Mouse (Mus musculus) bone marrow, adult 2 months (tissue): ENCODE data around the gene Gramd1c. TPM values are rescaled to one million over a fixed set of nuclear protein-coding genes. Genes with fewer than 3 reads are reported as not detected.

Source experiments
- H3K27ac ChIP-seq: fragments of 200-500 bp; 2 replicates; pipeline ENCODE4 v1.5.1; 2012; ENCODE audit warnings: low read depth, mild to moderate bottlenecking, control low read depth, inconsistent platforms, low read length; ENCODE audit not compliant: control insufficient read depth, poor library complexity, insufficient read depth
- H3K4me1 ChIP-seq: fragments of 200-500 bp; 2 replicates; pipeline ENCODE4 v1.6.1; 2011; ENCODE audit warnings: low read length; ENCODE audit not compliant: control insufficient read depth, insufficient read depth
- H3K4me3 ChIP-seq: fragments of 200-500 bp; replicated peaks from 2 replicates; pipeline ENCODE3; 2011; ENCODE audit warnings: mild to moderate bottlenecking, low read depth, low read length, control low read depth; ENCODE audit not compliant: control insufficient read depth
- CTCF ChIP-seq: fragments of 200-500 bp; IDR thresholded peaks from 2 replicates; pipeline ENCODE4 v1.5.1; 2011; ENCODE audit warnings: low read length, control low read depth; ENCODE audit not compliant: control insufficient read depth, insufficient read depth
- POLR2A ChIP-seq: fragments of 200-500 bp; IDR thresholded peaks from 2 replicates; pipeline ENCODE4 v1.6.1; 2011; ENCODE audit warnings: low read depth, mild to moderate bottlenecking, control low read depth, low read length, borderline replicate concordance; ENCODE audit not compliant: control insufficient read depth
- WGBS: fragments of 180-500 bp; shearing (Covaris S2); methylation state at CpG from one replicate; pipeline ENCODE4 v1.1.7; 2018; 5-methylcytosine and 5-hydroxymethylcytosine counted together
- polyA plus RNA-seq: library from polyadenylated mRNA; stranded (reverse); fragments of >200 nt; gene quantifications from 2 replicates; pipeline ENCODE4 v1.2.4, GENCODE M21; 2011; ENCODE audit warnings: low replicate concordance; ENCODE audit not compliant: missing spikeins, insufficient read depth, insufficient read length

Gene Gramd1c
- polyA plus RNA-seq, 1 experiment = 6.3 TPM

DNA sequence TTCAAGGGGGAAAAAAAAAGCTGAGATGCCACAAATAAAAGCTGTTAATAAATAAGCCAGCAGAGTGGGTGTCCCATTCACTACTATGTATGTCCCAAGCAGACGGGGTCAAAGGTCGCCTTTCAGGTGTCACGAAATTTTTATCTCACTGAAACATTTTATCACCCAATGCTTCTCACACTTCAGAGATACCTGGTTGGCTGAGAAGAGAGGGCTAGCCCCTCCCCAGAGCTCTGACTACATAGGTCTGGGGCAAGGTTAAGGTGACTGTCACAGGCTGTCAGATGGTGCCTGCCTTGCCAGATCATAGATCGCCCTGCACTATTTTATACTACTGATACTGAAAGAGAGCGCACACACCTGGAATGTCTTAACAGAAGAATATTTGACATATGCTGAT is 29.8 kb downstream of the Gramd1c start:
- TF ChIP-seq POLR2A = no peak
- no peak overlapping the region for H3K4me3 ChIP-seq
- WGBS = 85% methylated on average over 5 of the region's 5 CpGs
- no peak overlapping the region for H3K27ac ChIP-seq
- H3K4me1 ChIP-seq = no peaks in the 10 kb centered on the region

GRCm38 (mm10) chr16:44029273-44029672 is 33.9 kb downstream of the Gramd1c start:
- Histone ChIP-seq H3K4me3 (no peak overlapping the region), H3K4me1 (no peaks in the 10 kb centered on the region; the same call in 1 of the 2 replicates), H3K27ac (no peak overlapping the region)
- WGBS = 2% methylated on average over 2 of the region's 2 CpGs
- TF ChIP-seq POLR2A = no peak
- TF ChIP-seq CTCF = no peak

DNA sequence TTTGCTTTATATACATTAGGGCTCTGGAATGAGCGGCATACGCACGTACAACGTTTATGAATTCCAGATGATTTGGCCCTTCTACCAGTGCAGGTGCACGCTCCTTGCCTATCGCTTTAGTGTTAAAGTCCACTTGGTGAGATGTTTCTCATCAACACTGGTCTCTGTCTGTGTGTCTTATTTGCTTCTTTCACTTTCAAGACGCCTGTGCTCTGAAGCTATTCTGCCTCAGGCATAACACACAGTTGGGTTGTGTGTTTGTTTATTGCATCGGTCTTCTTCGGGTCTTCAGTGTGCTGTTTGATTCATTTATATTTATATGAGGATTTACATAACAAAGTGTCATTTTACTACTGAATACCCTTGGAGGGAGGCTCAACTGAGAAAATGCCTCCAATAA is 36.3 kb downstream of the Gramd1c start:
- 82% methylated on average over 9 of the region's 9 CpGs for WGBS
- Histone ChIP-seq H3K4me1 (no peaks in the 10 kb centered on the region; the same call in 1 of the 2 replicates), H3K27ac (no peak overlapping the region), H3K4me3 (no peak overlapping the region)
- no peak for TF ChIP-seq POLR2A
- no peak for TF ChIP-seq CTCF

DNA sequence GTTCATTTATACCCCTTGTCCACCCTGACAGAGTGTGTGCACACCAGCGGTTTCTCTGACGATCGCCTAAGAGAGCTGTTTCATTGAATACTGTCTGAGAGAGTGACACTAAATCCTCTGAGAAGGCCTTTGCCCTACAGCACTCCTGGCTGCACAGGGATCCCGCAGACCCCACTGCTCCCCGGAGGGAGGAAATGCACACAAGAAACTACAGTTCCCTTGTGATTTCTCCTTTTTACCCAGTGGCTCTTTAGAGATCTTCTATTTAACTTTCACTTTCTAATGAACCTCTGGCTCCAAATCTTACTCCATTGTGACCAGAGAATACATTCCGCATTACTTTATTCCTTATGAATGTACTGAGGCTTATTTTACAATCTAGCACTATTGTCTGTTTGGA is 36.9 kb downstream of the Gramd1c start:
- TF ChIP-seq POLR2A (no peak), CTCF (no peak)
- no peaks in the 10 kb centered on the region; the same call in 1 of the 2 replicates for H3K4me1 ChIP-seq
- WGBS = 20% methylated on average over 6 of the region's 6 CpGs

DNA sequence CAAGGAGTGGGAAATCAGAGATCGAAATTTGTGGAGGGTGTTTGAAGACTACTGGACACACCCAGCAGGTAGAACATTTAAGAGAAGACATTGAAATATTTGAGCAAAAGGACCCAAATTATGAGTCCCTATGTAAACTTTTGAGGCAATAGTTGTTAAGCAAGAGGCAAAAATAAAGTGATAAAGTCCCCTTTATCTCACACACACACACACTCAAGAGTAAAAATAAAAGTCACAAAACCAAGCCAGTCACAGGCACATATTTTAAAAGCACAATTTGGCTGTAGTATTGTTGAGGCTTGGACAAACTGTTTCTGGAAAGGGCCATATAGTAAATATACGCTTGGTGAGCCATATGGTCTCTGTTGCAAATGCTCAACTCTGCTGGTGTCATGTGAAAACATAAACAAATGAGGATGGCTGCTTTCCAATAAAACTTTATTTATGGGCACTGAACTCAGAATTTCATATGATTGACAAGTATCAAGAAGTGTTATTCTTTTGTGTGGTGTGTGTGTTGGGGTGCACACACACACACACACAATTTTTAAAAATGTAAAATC is 44.1 kb downstream of the Gramd1c start:
- H3K4me3 ChIP-seq = no peak overlapping the region
- no peak for TF ChIP-seq CTCF
- TF ChIP-seq POLR2A = no peak
- 53% methylated on average over 2 of the region's 2 CpGs for WGBS
- no peak overlapping the region for H3K27ac ChIP-seq
- peaks cover 1% of the 10 kb centered on the region; the same call in 1 of the 2 replicates for H3K4me1 ChIP-seq

More for the DNA sequence above, 36.9 kb downstream of the Gramd1c start:
- no peak overlapping the region for H3K4me3 ChIP-seq
- no peak overlapping the region for H3K27ac ChIP-seq

DNA sequence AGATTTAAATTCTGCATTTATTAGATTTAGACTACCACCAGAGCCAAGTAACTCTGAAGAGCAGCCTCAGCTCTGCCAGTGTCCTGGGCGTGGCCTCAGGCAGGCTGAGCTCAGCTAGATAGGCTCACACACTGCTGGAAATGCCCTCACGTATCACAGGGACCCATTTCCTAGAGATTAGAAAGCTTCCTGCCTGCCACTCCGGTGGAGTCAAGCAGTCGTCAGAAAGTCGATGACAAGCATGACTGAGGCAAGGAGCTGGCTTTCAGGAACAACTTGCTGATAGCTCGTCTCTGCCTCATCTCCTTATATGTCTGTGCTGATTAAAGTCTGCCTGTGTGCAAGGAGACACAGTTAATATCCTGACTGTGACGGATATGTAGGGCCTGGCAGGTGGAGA is 44.8 kb downstream of the Gramd1c start:
- 19% methylated on average over 7 of the region's 7 CpGs for WGBS
- peaks cover 1% of the 10 kb centered on the region; the same call in 1 of the 2 replicates for H3K4me1 ChIP-seq
- TF ChIP-seq POLR2A = no peak
- TF ChIP-seq CTCF = no peak
- no peak overlapping the region for H3K4me3 ChIP-seq
- peak overlapping the region; percentile 69; the same call in 1 of the 2 replicates for H3K27ac ChIP-seq

DNA sequence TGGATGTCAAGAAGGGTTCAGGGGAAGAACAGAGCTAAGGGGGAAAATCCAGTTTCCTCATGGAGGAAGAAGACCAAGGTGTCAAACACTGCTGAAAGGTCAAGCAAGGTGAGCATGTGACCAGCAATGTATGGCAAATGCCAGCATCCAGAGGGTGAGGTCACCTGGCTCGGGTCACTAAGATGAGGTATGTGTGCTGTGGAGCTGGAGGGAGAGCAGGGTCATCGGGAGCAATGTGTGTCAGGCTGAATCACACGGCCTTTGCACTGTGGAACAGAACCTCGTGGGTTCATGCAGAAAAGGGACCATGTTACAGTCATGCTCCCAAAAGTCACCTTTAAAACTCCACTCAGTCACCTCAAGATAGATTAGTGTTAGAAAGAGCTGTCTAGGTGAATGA is 45.4 kb downstream of the Gramd1c start:
- 75% methylated on average over 4 of the region's 4 CpGs for WGBS
- TF ChIP-seq CTCF (no peak), POLR2A (no peak)
- Histone ChIP-seq H3K4me3 (no peak overlapping the region), H3K27ac (no peak overlapping the region), H3K4me1 (peaks cover 1% of the 10 kb centered on the region; the same call in 1 of the 2 replicates)

- Histone ChIP-seq H3K4me1 (peaks cover 1% of the 10 kb centered on the region; the same call in 1 of the 2 replicates), H3K4me3 (peak overlapping the region; percentile 39), H3K27ac (no peak overlapping the region)
- WGBS = 2% methylated on average over 11 of the region's 11 CpGs
- TF ChIP-seq POLR2A = no peak
- no peak for TF ChIP-seq CTCF
These were observed 47.0 kb downstream of the Gramd1c start for GRCm38 (mm10) chr16:44016164-44016563.
